Mouse (Mus musculus) intestine, embryonic 14.5 days (tissue): ENCODE results near the gene 4930404H24Rik. TPM values are rescaled to one million over a fixed set of nuclear protein-coding genes. Genes with fewer than 3 reads are reported as not detected.

Experiments used
- ATAC-seq: fragments of 200-750 bp; cut with Nextera tagmentation; replicated peaks from 2 replicates; pipeline ENCODE4 v1.8.0; 2017; ENCODE audit warnings: low read depth, moderate number of reproducible peaks, moderate TSS enrichment, moderate library complexity; ENCODE audit not compliant: low FRiP score, low TSS enrichment
- DNase-seq: peaks from one replicate; pipeline ENCODE4 v3.0.0-alpha.2; 2018; ENCODE audit warnings: low spot score
- H3K27ac ChIP-seq: fragments of 300-500 bp; sonication (generic); 2 replicates; pipeline ENCODE4 v1.5.1; 2014; ENCODE audit warnings: low read depth, mild to moderate bottlenecking, control low read depth
- H3K27me3 ChIP-seq: fragments of 300-500 bp; sonication (generic); replicated peaks from 2 replicates; pipeline ENCODE4 v1.6.1; 2014; ENCODE audit warnings: low read length, control low read depth; ENCODE audit not compliant: control insufficient read depth, insufficient read depth
- H3K36me3 ChIP-seq: fragments of 300-500 bp; sonication (generic); 2 replicates; pipeline ENCODE4 v1.6.1; 2014; ENCODE audit warnings: low read length, control low read depth; ENCODE audit not compliant: control insufficient read depth, insufficient read depth
- H3K4me1 ChIP-seq: fragments of 300-500 bp; sonication (generic); replicated peaks from 2 replicates; pipeline ENCODE4 v1.6.1; 2014; ENCODE audit warnings: low read length, control low read depth, mixed read lengths; ENCODE audit not compliant: control insufficient read depth, insufficient read depth
- H3K4me2 ChIP-seq: fragments of 300-500 bp; sonication (generic); 2 replicates; pipeline ENCODE4 v1.6.1; 2014; ENCODE audit warnings: low read length
- H3K4me3 ChIP-seq: fragments of 300-500 bp; sonication (generic); 2 replicates; pipeline ENCODE4 v1.5.1; 2014; ENCODE audit warnings: low read depth, low read length, control low read depth, mixed read lengths
- H3K9ac ChIP-seq: fragments of 300-500 bp; sonication (generic); 2 replicates; pipeline ENCODE4 v1.6.1; 2014; ENCODE audit warnings: mild to moderate bottlenecking, low read length
- H3K9me3 ChIP-seq: fragments of 300-500 bp; sonication (generic); 2 replicates; pipeline ENCODE4 v1.6.1; 2016; ENCODE audit warnings: low read length, control low read depth; ENCODE audit not compliant: control insufficient read depth
- WGBS: fragments of 180-500 bp; shearing (Covaris S2); extraction: QIAGEN DNeasy Blood & Tissue Kit; methylation state at CpG from one replicate; pipeline ENCODE4 v1.1.7; 2014; 5-methylcytosine and 5-hydroxymethylcytosine counted together
- polyA plus RNA-seq: library from polyadenylated mRNA; unstranded; fragments of >200 nt; fragmentation: Nextera tagmentation; extraction: Ambion mirVana; gene quantifications from 2 replicates; pipeline ENCODE4 v1.2.1, GENCODE M21; 2014

4930404H24Rik gene
- polyA plus RNA-seq, 1 experiment from 2014 or later, result not detected

DNA sequence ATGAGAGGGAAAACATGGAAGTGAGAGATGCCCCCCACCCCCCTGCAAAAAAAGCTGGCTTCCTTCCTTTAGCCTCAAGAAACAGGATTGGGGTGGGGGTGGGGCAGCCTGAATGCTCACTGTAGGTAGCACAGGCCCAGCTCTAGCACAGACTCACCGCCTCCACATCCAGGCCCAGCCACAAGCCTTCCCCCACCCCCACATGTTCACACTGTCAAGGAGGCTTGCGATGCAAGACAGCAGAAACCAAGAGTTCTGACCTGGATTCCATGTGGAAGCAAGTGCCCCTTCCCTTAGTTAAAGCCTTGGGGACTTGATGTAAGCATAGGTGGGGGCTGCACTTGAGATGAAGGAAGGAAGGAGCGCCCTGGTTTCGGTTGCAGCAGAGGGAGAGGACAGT, 22.8 kb upstream of the 4930404H24Rik start:
- DNase-seq, result no peak
- Histone ChIP-seq H3K4me2 (no peak overlapping the region), H3K27ac (no peak overlapping the region), H3K9ac (no peak overlapping the region), H3K4me3 (no peak overlapping the region), H3K4me1 (peaks cover 11% of the 10 kb centered on the region), H3K36me3 (no peaks in the 10 kb centered on the region), H3K9me3 (no peaks in the 10 kb centered on the region), H3K27me3 (no peaks in the 10 kb centered on the region)
- WGBS, result 40% methylated on average over 4 of the region's 4 CpGs
- no peak for ATAC-seq

GRCm38 (mm10) chr2:153470983-153471382, 21.6 kb upstream of the 4930404H24Rik start:
- WGBS, result 43% methylated on average over 3 of the region's 3 CpGs
- Histone ChIP-seq H3K4me2 (no peak overlapping the region), H3K27ac (no peak overlapping the region), H3K27me3 (no peaks in the 10 kb centered on the region), H3K4me1 (peaks cover 24% of the 10 kb centered on the region), H3K36me3 (no peaks in the 10 kb centered on the region), H3K4me3 (no peak overlapping the region), H3K9me3 (no peaks in the 10 kb centered on the region), H3K9ac (no peak overlapping the region)
- no peak for ATAC-seq
- DNase-seq, result no peak

- WGBS, result 24% methylated on average over 4 of the region's 4 CpGs
- H3K36me3 ChIP-seq, result no peaks in the 10 kb centered on the region
- H3K4me2 ChIP-seq, result no peak overlapping the region
- H3K9me3 ChIP-seq, result no peaks in the 10 kb centered on the region
- peak overlapping the region; percentile 75 for H3K27ac ChIP-seq
- ATAC-seq (peak; percentile 34), DNase-seq (peak; percentile 71)
- H3K4me3 ChIP-seq, result no peak overlapping the region
- peak overlapping the region; percentile 27; the same call in 1 of the 2 replicates for H3K9ac ChIP-seq
- no peaks in the 10 kb centered on the region for H3K27me3 ChIP-seq
- peaks cover 25% of the 10 kb centered on the region for H3K4me1 ChIP-seq
Measured at GRCm38 (mm10) chr2:153475114-153476112, 17.2 kb upstream of the 4930404H24Rik start.

- peaks cover 30% of the 10 kb centered on the region for H3K4me1 ChIP-seq
- WGBS, result 1% methylated on average over 4 of the region's 4 CpGs
- no peak overlapping the region for H3K27ac ChIP-seq
- no peak overlapping the region for H3K4me3 ChIP-seq
- no peaks in the 10 kb centered on the region for H3K27me3 ChIP-seq
- ATAC-seq, result peak; percentile 67
- H3K4me2 ChIP-seq, result no peak overlapping the region
- no peak overlapping the region for H3K9ac ChIP-seq
- peak; percentile 85 for DNase-seq
- no peaks in the 10 kb centered on the region for H3K9me3 ChIP-seq
- no peaks in the 10 kb centered on the region for H3K36me3 ChIP-seq
Measured at GRCm38 (mm10) chr2:153478583-153478982, 14.0 kb upstream of the 4930404H24Rik start.

DNA sequence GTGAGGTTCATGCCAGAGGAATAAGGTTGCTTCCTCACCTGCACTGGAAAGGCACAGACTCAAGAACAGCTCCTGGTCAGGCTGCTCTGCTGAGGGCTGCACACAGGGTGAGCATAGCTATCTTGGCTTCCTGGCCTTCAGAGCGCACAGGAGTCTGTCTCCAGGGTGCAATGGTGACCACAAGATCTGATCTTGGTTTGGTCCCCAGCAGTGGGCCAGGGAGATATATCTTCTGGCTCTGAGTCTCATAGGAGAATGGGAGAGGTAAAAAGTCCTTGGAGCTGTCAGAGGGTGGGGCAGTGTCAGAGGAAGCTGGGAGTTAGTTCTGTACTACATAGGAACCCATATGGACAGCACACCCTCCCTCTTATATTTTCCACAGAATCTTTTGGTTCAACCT, 13.1 kb upstream of the 4930404H24Rik start:
- no peaks in the 10 kb centered on the region for H3K36me3 ChIP-seq
- H3K9me3 ChIP-seq, result no peaks in the 10 kb centered on the region
- no peak overlapping the region for H3K4me2 ChIP-seq
- DNase-seq (no peak), ATAC-seq (no peak)
- H3K9ac ChIP-seq, result no peak overlapping the region
- H3K27me3 ChIP-seq, result no peaks in the 10 kb centered on the region
- peaks cover 31% of the 10 kb centered on the region for H3K4me1 ChIP-seq
- H3K4me3 ChIP-seq, result no peak overlapping the region
- no peak overlapping the region for H3K27ac ChIP-seq
- 100% methylated on average over 1 of the region's 1 CpGs for WGBS

GRCm38 (mm10) chr2:153481108-153481860, 11.3 kb upstream of the 4930404H24Rik start:
- H3K9me3 ChIP-seq, result no peaks in the 10 kb centered on the region
- ATAC-seq (no peak), DNase-seq (no peak)
- peaks cover 13% of the 10 kb centered on the region for H3K4me1 ChIP-seq
- H3K4me3 ChIP-seq, result no peak overlapping the region
- H3K27me3 ChIP-seq, result no peaks in the 10 kb centered on the region
- H3K9ac ChIP-seq, result no peak overlapping the region
- H3K36me3 ChIP-seq, result no peaks in the 10 kb centered on the region
- H3K27ac ChIP-seq, result no peak overlapping the region
- 54% methylated on average over 7 of the region's 7 CpGs for WGBS
- H3K4me2 ChIP-seq, result no peak overlapping the region

DNA sequence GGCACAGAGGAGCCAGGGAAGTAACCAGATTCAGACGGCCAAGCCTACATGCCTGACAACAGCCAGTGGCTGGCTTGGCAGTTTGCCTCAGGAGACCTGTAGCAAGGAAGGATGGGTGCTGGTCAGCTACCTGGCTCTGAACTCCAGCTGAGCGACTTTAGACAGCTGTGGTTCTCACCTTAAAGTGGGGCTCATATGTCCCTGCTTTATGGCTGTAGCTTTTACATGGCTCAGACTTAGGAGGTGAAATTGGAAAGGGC, 10.8 kb upstream of the 4930404H24Rik start:
- no peaks in the 10 kb centered on the region for H3K27me3 ChIP-seq
- H3K4me3 ChIP-seq, result no peak overlapping the region
- H3K4me1 ChIP-seq, result peaks cover 11% of the 10 kb centered on the region
- H3K9me3 ChIP-seq, result no peaks in the 10 kb centered on the region
- DNase-seq (no peak), ATAC-seq (no peak)
- no peak overlapping the region for H3K9ac ChIP-seq
- H3K4me2 ChIP-seq, result no peak overlapping the region
- WGBS, result 75% methylated on average over 2 of the region's 2 CpGs
- no peaks in the 10 kb centered on the region for H3K36me3 ChIP-seq
- H3K27ac ChIP-seq, result no peak overlapping the region

- Histone ChIP-seq H3K27ac (no peak overlapping the region), H3K9ac (no peak overlapping the region), H3K36me3 (no peaks in the 10 kb centered on the region), H3K4me1 (peaks cover 11% of the 10 kb centered on the region), H3K27me3 (no peaks in the 10 kb centered on the region), H3K4me3 (no peak overlapping the region), H3K4me2 (peak overlapping the region; percentile 24; the same call in 1 of the 2 replicates), H3K9me3 (no peaks in the 10 kb centered on the region)
- no peak for ATAC-seq
- WGBS, result 16% methylated on average over 20 of the region's 20 CpGs
- DNase-seq, result no peak
Measured at GRCm38 (mm10) chr2:153483118-153483983, 9.2 kb upstream of the 4930404H24Rik start.
